Comparison of ENCODE assay signal across 12 mouse cellular contexts in genomic region chr1:156861475-156862043, GRCm38 (mm10). TPM values are rescaled to one million over a fixed set of nuclear protein-coding genes. Genes with fewer than 3 reads are reported as not detected.
DNase-seq lines count a peak whose midpoint lies in the region; ATAC-seq and TF ChIP-seq lines count a peak whose summit lies in the region.
"Had no signal": no experiment of that assay in that cellular context is flagged by ENCODE, and none has a peak within 500 bp of the region (broad histone marks: within the 10 kb centered on the region; RNA-seq: fewer than 3 reads in every experiment).

No protein-coding gene starts in this region.

- in situ Hi-C loops in CH12.LX (cut with MboI; ENCODE audit: low pct_ligation_motif_present, low pct_unique_long_range_greater_than_20kb, low sequenced_read_pairs) = no loop called here

- ATAC-seq in common myeloid progenitor, adult 5-6 weeks (replicated peaks; ENCODE audit: low read depth, poor library complexity, severe bottlenecking) = peak; percentile 62
- ATAC-seq: inflammation-experienced regulatory T-cells, adult 6 months had no signal

- TF ChIP-seq CTCF in CH12.LX (conservative IDR thresholded peaks at IDR 0.05 in 1 of 2, IDR thresholded peaks at IDR 0.05 in 1 of 2; ENCODE audit: low read depth in 2 of 2, low read length in 2 of 2) = peak; percentile 10 to 99; a peak in 3 of 4 replicates

- H3K36me3 ChIP-seq in CH12.LX (replicated peaks in 1 of 2; ENCODE audit: control insufficient read depth in 1 of 2, insufficient read depth in 1 of 2, low read length in 1 of 2) = peaks cover 27 to 61% of the 10 kb centered on the region in 2 experiments
- H3K36me3 ChIP-seq: neural tube, embryonic 12.5 days had no signal

- peak; percentile 21 for DNase-seq in kidney, adult 9 months
- DNase-seq in kidney, adult 11 months = no peak
- peak; percentile 17 for DNase-seq in CH12.LX (ENCODE audit: extremely low read depth)
- DNase-seq in lung, postnatal 36 days = peak; percentile 46
- DNase-seq in embryo, embryonic 9.5 days (ENCODE audit: extremely low spot score) = no peak
- no peak for DNase-seq in thymus, postnatal 10 days (ENCODE audit: low spot score in 2 of 2)
- no peak for DNase-seq in heart, adult 9 months (ENCODE audit: low spot score in 2 of 2)
- DNase-seq: cerebellum, postnatal 25 days had no signal

- TF ChIP-seq RAD21 in CH12.LX (IDR thresholded peaks at IDR 0.05; ENCODE audit: low read depth, low read length) = peak; percentile 53

- no peaks in the 10 kb centered on the region for H3K9me3 ChIP-seq in CH12.LX (replicated peaks; ENCODE audit: low read length)
- H3K9me3 ChIP-seq: limb, embryonic 13.5 days; neural tube, embryonic 12.5 days had no signal

- TF ChIP-seq EP300 in CH12.LX (IDR thresholded peaks at IDR 0.05; ENCODE audit: low read length) = no peak

- peak overlapping the region; percentile 58 for H3K4me2 ChIP-seq in CH12.LX (ENCODE audit: insufficient read depth, low read depth, poor library complexity, severe bottlenecking)
- H3K4me2 ChIP-seq: limb, embryonic 13.5 days; neural tube, embryonic 12.5 days had no signal

- no peak for TF ChIP-seq POLR2A in CH12.LX (IDR thresholded peaks at IDR 0.05; ENCODE audit: low read depth, low read length)

- peaks cover 11 to 54% of the 10 kb centered on the region in 2 experiments for H3K4me1 ChIP-seq in CH12.LX (ENCODE audit: control insufficient read depth in 1 of 2, insufficient read depth in 2 of 2)

- H3K4me3 ChIP-seq in CH12.LX (replicated peaks in 1 of 3; ENCODE audit: low read depth in 2 of 3, low read length in 2 of 3, poor library complexity in 1 of 3) = no peak overlapping the region
- H3K4me3 ChIP-seq: limb, embryonic 13.5 days; neural tube, embryonic 12.5 days had no signal

- dilution Hi-C loops in CH12.LX (cut with MboI; ENCODE audit: extremely low pct_ligation_motif_present, extremely low pct_unique_long_range_greater_than_20kb, low sequenced_read_pairs) = no loop called here

- H3K27me3 ChIP-seq in CH12.LX (replicated peaks) = no peaks in the 10 kb centered on the region
- H3K27me3 ChIP-seq: limb, embryonic 13.5 days; neural tube, embryonic 12.5 days had no signal

- H3K9ac ChIP-seq in CH12.LX (ENCODE audit: insufficient read depth, low read depth) = peak overlapping the region; percentile 12; the same call in 1 of the 2 replicates
- H3K9ac ChIP-seq: limb, embryonic 13.5 days; neural tube, embryonic 12.5 days had no signal

- H3K79me2 ChIP-seq in CH12.LX (replicated peaks; ENCODE audit: control insufficient read depth, extremely low read depth, insufficient read depth, poor library complexity, severe bottlenecking) = peaks cover 37% of the 10 kb centered on the region

- H3K27ac ChIP-seq in CH12.LX (ENCODE audit: insufficient read depth, low read depth) = peak overlapping the region; percentile 51; the same call in 1 of the 2 replicates
- H3K27ac ChIP-seq: limb, embryonic 13.5 days; neural tube, embryonic 12.5 days had no signal

TF ChIP-seq in CH12.LX, 34 proteins besides CTCF, POLR2A, EP300 and RAD21:
- TF ChIP-seq MXI1 (IDR thresholded peaks at IDR 0.05; ENCODE audit: low read depth, low read length) (no peak), UBTF (IDR thresholded peaks at IDR 0.05; ENCODE audit: low read depth, low read length) (no peak), MAZ (IDR thresholded peaks at IDR 0.05; ENCODE audit: low read depth, low read length) (no peak), JUND (conservative IDR thresholded peaks at IDR 0.05; ENCODE audit: low read depth, low read length) (no peak), SIN3A (IDR thresholded peaks at IDR 0.05; ENCODE audit: low read length) (no peak), TCF12 (IDR thresholded peaks at IDR 0.05; ENCODE audit: low read depth, low read length) (no peak), ZC3H11A (IDR thresholded peaks at IDR 0.05; ENCODE audit: low read depth, low read length) (0 out of 2 replicates have a peak, but pooled peaks have one; percentile 29), MAFK (IDR thresholded peaks at IDR 0.05; ENCODE audit: insufficient replicate concordance, low read length) (no peak), USF2 (conservative IDR thresholded peaks at IDR 0.05; ENCODE audit: low read depth, low read length) (no peak), BHLHE40 (IDR thresholded peaks at IDR 0.05; ENCODE audit: low read depth, low read length) (no peak), POLR2AphosphoS2 (IDR thresholded peaks at IDR 0.05; ENCODE audit: low read depth, low read length) (no peak), ZKSCAN1 (IDR thresholded peaks at IDR 0.05; ENCODE audit: borderline replicate concordance, low read depth, low read length) (no peak), GABPA (IDR thresholded peaks at IDR 0.05; ENCODE audit: insufficient replicate concordance, low read depth, low read length) (no peak), SMC3 (IDR thresholded peaks at IDR 0.05; ENCODE audit: low read depth, low read length) (peak; percentile 90), ZNF384 (IDR thresholded peaks at IDR 0.05; ENCODE audit: low read depth, low read length) (no peak), IRF4 (IDR thresholded peaks at IDR 0.05; ENCODE audit: low read depth, low read length) (peak; percentile 28; the same call in 1 of the 2 replicates), JUN (IDR thresholded peaks at IDR 0.05; ENCODE audit: insufficient read depth, low read depth, low read length) (no peak)

RNA-seq across cellular contexts. Expression of gene Angptl1, which starts 23.2 kb away (rescaled TPM):
- total RNA-seq in CH12.LX (2012; rRNA removed) (0.08 and 0.29 TPM in 2 replicates), CH12.LX (2014; rRNA removed) (not detected in 2 replicates)
- 0.10 and 0.23 TPM in 2 replicates for polyA plus RNA-seq in CH12.LX (2012; ENCODE audit: insufficient read length, low read depth)
- total RNA-seq in common myeloid progenitor, adult 5-6 weeks (2017) = not detected in 2 replicates

Comparison
In these comparisons a context has a peak if more than half of its experiments do, and no peak if none do; other contexts are left out.
1. DNase-seq: peak in kidney, adult 9 months (single experiment), CH12.LX (single experiment) and lung, postnatal 36 days (single experiment); none in kidney, adult 11 months (single experiment), embryo, embryonic 9.5 days (single experiment), thymus, postnatal 10 days (0 of 2) and heart, adult 9 months (0 of 2).